Mouse (Mus musculus) CD4-positive, CD25-positive, alpha-beta regulatory T cell, adult 4 months (primary cell): ENCODE results near the gene Eid3. TPM values are rescaled to one million over a fixed set of nuclear protein-coding genes. Genes with fewer than 3 reads are reported as not detected.

Source experiments
- ATAC-seq: one replicate; pipeline ENCODE4 v1.8.0; 2017
- polyA plus RNA-seq, 2 experiments: library from polyadenylated mRNA; unstranded; fragments of 100-300 nt; shearing (Covaris generic); gene quantifications; one replicate each; pipeline ENCODE4 v1.2.1; 2017

The Eid3 gene
- polyA plus RNA-seq, 2 experiments from 2014 or later, result 0.58 to 0.98 TPM

- no peak for ATAC-seq
Measured at GRCm38 (mm10) chr10:82913772-82914171, 47.3 kb downstream of the Eid3 start.

Other genes with a start within 250 kb of the Eid3 start
- 10 to 100 TPM; 22.2 to 27.0 TPM for gene 1190007I07Rik, start 243.4 kb upstream of the Eid3 start, polyA plus RNA-seq
- 10 to 100 TPM; 23.4 to 40.3 TPM for gene Tdg, start 236.8 kb upstream of the Eid3 start, polyA plus RNA-seq
- gene Glt8d2, start 176.0 kb upstream of the Eid3 start, polyA plus RNA-seq, result 1 to 10 TPM; 2.1 to 2.9 TPM
- gene Hcfc2, start 170.5 kb upstream of the Eid3 start, polyA plus RNA-seq, result 10 to 100 TPM; 22.7 to 24.9 TPM
- gene Nfyb, start 102.5 kb upstream of the Eid3 start, polyA plus RNA-seq, result 10 to 100 TPM; 72.3 to 84.2 TPM
- gene Txnrd1, start 32.7 kb upstream of the Eid3 start, polyA plus RNA-seq, result 10 to 100 TPM; 17.5 to 20.6 TPM
- under 1 TPM; 0.24 to 0.72 TPM for gene Chst11, start 118.9 kb downstream of the Eid3 start, polyA plus RNA-seq